In the genomic region with DNA sequence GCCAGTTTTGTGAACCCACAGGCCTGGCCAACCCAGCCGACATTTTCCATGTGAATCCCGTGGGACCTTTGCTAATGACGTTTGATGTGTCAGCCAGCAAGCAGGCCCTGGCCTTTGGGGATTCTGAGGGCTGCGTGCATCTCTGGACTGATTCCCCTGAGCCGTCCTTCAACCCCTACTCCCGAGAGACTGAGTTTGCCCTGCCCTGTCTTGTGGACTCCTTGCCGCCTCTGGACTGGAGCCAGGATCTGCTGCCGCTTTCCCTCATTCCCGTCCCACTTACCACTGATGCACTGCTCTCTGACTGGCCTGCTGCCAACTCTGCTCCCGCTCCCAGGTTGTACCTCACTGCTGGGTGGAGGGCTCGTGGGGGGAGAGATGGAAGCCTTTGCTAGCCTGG, we compare ENCODE assay signal across 10 mouse cellular contexts. TPM values are rescaled to one million over a fixed set of nuclear protein-coding genes. Genes with fewer than 3 reads are reported as not detected.
DNase-seq lines count a peak whose midpoint lies in the region; TF ChIP-seq lines count a peak whose summit lies in the region.
"Had no signal": no experiment of that assay in that cellular context is flagged by ENCODE, and none has a peak within 500 bp of the region (broad histone marks: within the 10 kb centered on the region; RNA-seq: fewer than 3 reads in every experiment).

No protein-coding gene starts in this region.

- no peak for TF ChIP-seq POLR2A in thymus, adult 2 months (IDR thresholded peaks at IDR 0.05; ENCODE audit: control insufficient read depth, extremely low read depth, insufficient read depth, low read length, poor library complexity)

- intact Hi-C loops in heart, postnatal 25 days (cut with DNase I) = no loop called here

- H3K79me2 ChIP-seq in C2C12 (ENCODE audit: control insufficient read depth, insufficient read depth) = no peaks in the 10 kb centered on the region

- H3K4me1 ChIP-seq in thymus, adult 2 months (replicated peaks; ENCODE audit: control insufficient read depth, insufficient read depth, low read length) = no peaks in the 10 kb centered on the region

- no peak overlapping the region for H3K4me3 ChIP-seq in C2C12 (ENCODE audit: insufficient read depth, poor library complexity, severe bottlenecking)
- H3K4me3 ChIP-seq in thymus, adult 2 months (ENCODE audit: control insufficient read depth, insufficient read depth, low read length) = no peak overlapping the region
- H3K4me3 ChIP-seq: erythroblast, embryonic 14.5 days had no signal

- 93% methylated on average over 11 of the region's 11 CpGs for WGBS in thymus, adult 2 months

- peaks cover 26% of the 10 kb centered on the region for H3K36me3 ChIP-seq in C2C12 (ENCODE audit: control insufficient read depth, insufficient read depth)
- H3K36me3 ChIP-seq in thymus, adult 2 months (ENCODE audit: control insufficient read depth, insufficient read depth, low read length) = peaks cover 43% of the 10 kb centered on the region

- no peak overlapping the region for H3K27ac ChIP-seq in thymus, adult 2 months (ENCODE audit: control insufficient read depth, insufficient read depth, low read length)
- H3K27ac ChIP-seq: macrophage had no signal

- peak overlapping the region; percentile 12 for H3ac ChIP-seq in C2C12 (ENCODE audit: control insufficient read depth, insufficient read length, low read depth)

- H3K79me3 ChIP-seq in C2C12 (ENCODE audit: low read depth) = no peaks in the 10 kb centered on the region

- H3K27me3 ChIP-seq in C2C12 (ENCODE audit: control insufficient read depth, insufficient read depth, insufficient read length) = no peaks in the 10 kb centered on the region
- H3K27me3 ChIP-seq in thymus, adult 2 months (ENCODE audit: control insufficient read depth, insufficient read depth, low read length) = no peaks in the 10 kb centered on the region

- TF ChIP-seq CTCF in C2C12 (IDR thresholded peaks at IDR 0.05; ENCODE audit: control insufficient read depth, insufficient read depth, insufficient read length) = no peak
- TF ChIP-seq CTCF in thymus, adult 2 months (IDR thresholded peaks at IDR 0.05; ENCODE audit: borderline replicate concordance, control insufficient read depth, extremely low read depth, insufficient read depth, low read length, poor library complexity) = no peak

- peak; percentile 89 for DNase-seq in heart, adult 11 months
- DNase-seq in heart, postnatal 25 days (ENCODE audit: low spot score) = no peak
- DNase-seq in cerebellum, adult 9-11 months = peak; percentile 67
- DNase-seq in kidney, postnatal 4 days = peak; percentile 61 to 74
- DNase-seq in thymus, postnatal 36 days = no peak
- no peak for DNase-seq in spleen, postnatal 36 days (ENCODE audit: low spot score in 2 of 2)
- no peak for DNase-seq in thymus, adult 2 months

TF ChIP-seq in C2C12, 6 proteins besides CTCF, POLR2A, EP300 and RAD21:
- TF ChIP-seq MYOD1 (IDR thresholded peaks at IDR 0.05; ENCODE audit: control insufficient read depth, insufficient read length, low read depth) (no peak), FOSL1 (IDR thresholded peaks at IDR 0.05; ENCODE audit: insufficient read depth, low read length, poor library complexity, severe bottlenecking) (no peak), MYOG (IDR thresholded peaks at IDR 0.05; ENCODE audit: control insufficient read depth, extremely low read depth, insufficient read length) (no peak), CEBPB (IDR thresholded peaks at IDR 0.05; ENCODE audit: low read depth) (no peak), USF1 (IDR thresholded peaks at IDR 0.05; ENCODE audit: low read depth) (no peak), MAX (IDR thresholded peaks at IDR 0.05) (no peak)

RNA-seq across cellular contexts. Expression of gene Pan2, which starts 7.0 kb away (rescaled TPM):
- 1 to 10 TPM; 8.2 to 9.4 TPM for total RNA-seq in heart, postnatal 25 days (2021)
- polyA plus RNA-seq in C2C12 (2012; fragmentation: generic; extraction: Trizol) = 5.0 TPM
- polyA plus RNA-seq in thymus, adult 2 months (2012; rRNA removed) = 67.5 and 68.4 TPM in 2 replicates

RNA-seq across cellular contexts. Expression of gene Il23a, which starts 11.6 kb away (rescaled TPM):
- under 1 TPM in 1 of 2 experiments, not detected in 1; 0.18 TPM for total RNA-seq in heart, postnatal 25 days (2021)
- not detected for polyA plus RNA-seq in C2C12 (2012; fragmentation: generic; extraction: Trizol)
- polyA plus RNA-seq in thymus, adult 2 months (2012; rRNA removed) = 2.0 and 2.5 TPM in 2 replicates
- polyA plus RNA-seq: erythroblast, embryonic 14.5 days had no signal

RNA-seq across cellular contexts. Expression of gene Cnpy2, which starts 12.1 kb away (rescaled TPM):
- total RNA-seq in heart, postnatal 25 days (2021) = 10 to 100 TPM; 58.9 to 62.5 TPM
- polyA plus RNA-seq in C2C12 (2012; fragmentation: generic; extraction: Trizol) = 102 TPM
- 34.3 and 41.7 TPM in 2 replicates for polyA plus RNA-seq in thymus, adult 2 months (2012; rRNA removed)

RNA-seq across cellular contexts. Expression of gene Cs, which starts 27.4 kb away (rescaled TPM):
- total RNA-seq in heart, postnatal 25 days (2021) = 1,000 to 10,000 TPM; 1,194 to 1,233 TPM
- 212 TPM for polyA plus RNA-seq in C2C12 (2012; fragmentation: generic; extraction: Trizol)
- polyA plus RNA-seq in thymus, adult 2 months (2012; rRNA removed) = 215 and 225 TPM in 2 replicates

RNA-seq across cellular contexts. Expression of gene Stat2, which starts 39.8 kb away (rescaled TPM):
- total RNA-seq in heart, postnatal 25 days (2021) = 10 to 100 TPM; 11.7 to 12.3 TPM
- polyA plus RNA-seq in C2C12 (2012; fragmentation: generic; extraction: Trizol) = 3.9 TPM
- polyA plus RNA-seq in thymus, adult 2 months (2012; rRNA removed) = 54.9 and 62.0 TPM in 2 replicates

Comparison
In these comparisons a context has a peak if more than half of its experiments do, and no peak if none do; other contexts are left out.
1. DNase-seq: peak in heart, adult 11 months (single experiment), cerebellum, adult 9-11 months (single experiment) and kidney, postnatal 4 days (2 of 2); none in heart, postnatal 25 days (single experiment), thymus, postnatal 36 days (0 of 2), spleen, postnatal 36 days (0 of 2) and thymus, adult 2 months (single experiment).
2. RNA of gene Pan2, which starts 7.0 kb away (polyA plus RNA-seq): 67.5 to 68.4 TPM in thymus, adult 2 months; 5.0 TPM in C2C12 (single experiment); every median in the first group is over 10 times any median in the second.